Mouse (Mus musculus) G1E (cell line): ENCODE results near the gene Scn4b.

ENCODE experiments used
- CTCF ChIP-seq: IDR thresholded peaks from 2 replicates; pipeline ENCODE4 v1.5.1; 2012; ENCODE audit warnings: low read depth, low read length, inconsistent platforms, mixed read lengths
- GATA1 ChIP-seq: IDR thresholded peaks from 2 replicates; pipeline ENCODE4 v1.6.1; 2012; ENCODE audit warnings: borderline replicate concordance, low read length, inconsistent platforms, mixed read lengths
- GATA2 ChIP-seq: IDR thresholded peaks from 2 replicates; pipeline ENCODE4 v1.6.1; 2012; ENCODE audit warnings: low read depth, low read length, inconsistent platforms, borderline replicate concordance
- TAL1 ChIP-seq: conservative IDR thresholded peaks from 2 replicates; pipeline ENCODE4 v1.6.1; 2012; ENCODE audit warnings: low read depth, low read length, inconsistent platforms, mixed read lengths

DNA sequence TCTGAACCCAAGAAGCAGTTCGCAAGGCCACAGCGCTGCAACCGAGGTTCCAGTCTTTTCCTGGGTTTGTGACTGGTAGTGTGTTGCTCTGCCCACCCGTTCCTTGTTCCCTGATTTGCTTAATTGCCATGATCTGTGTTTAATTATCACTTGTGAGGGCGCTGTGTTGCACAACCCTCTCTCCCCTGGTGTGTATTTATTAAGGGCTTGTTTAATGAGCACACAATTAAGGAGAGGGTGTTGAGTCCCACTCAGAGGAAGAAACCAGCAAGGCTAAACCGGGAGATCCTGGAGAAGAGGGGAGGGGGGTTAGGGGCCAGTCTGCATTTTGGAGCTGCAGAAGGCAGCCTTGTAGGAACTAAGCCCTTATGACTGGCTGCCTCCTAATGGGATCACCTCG is 2.8 kb downstream of the Scn4b start:
- no peak for TF ChIP-seq CTCF
- TF ChIP-seq GATA1, result no peak
- TF ChIP-seq TAL1, result no peak
- no peak for TF ChIP-seq GATA2
